Mouse (Mus musculus): Measurements from ENCODE around the gene Mmp23.

- TF ChIP-seq GATA1 (IDR thresholded peaks at IDR 0.05; ENCODE audit: low read length): no peak
- TF ChIP-seq TAL1 (IDR thresholded peaks at IDR 0.05; ENCODE audit: low read length): no peak
These were observed 5.8 kb upstream of the Mmp23 start for GRCm38 (mm10) chr4:155658961-155659360.

Data from erythroblast, embryonic 14.5 days (primary cell).